Mouse (Mus musculus): ENCODE data around the gene Galm.
"Not testable (repeated sequence)": the region's sequence is repeated elsewhere in the genome, so short reads cannot be mapped to it uniquely, and the experiment has no call there.

Galm gene

DNA sequence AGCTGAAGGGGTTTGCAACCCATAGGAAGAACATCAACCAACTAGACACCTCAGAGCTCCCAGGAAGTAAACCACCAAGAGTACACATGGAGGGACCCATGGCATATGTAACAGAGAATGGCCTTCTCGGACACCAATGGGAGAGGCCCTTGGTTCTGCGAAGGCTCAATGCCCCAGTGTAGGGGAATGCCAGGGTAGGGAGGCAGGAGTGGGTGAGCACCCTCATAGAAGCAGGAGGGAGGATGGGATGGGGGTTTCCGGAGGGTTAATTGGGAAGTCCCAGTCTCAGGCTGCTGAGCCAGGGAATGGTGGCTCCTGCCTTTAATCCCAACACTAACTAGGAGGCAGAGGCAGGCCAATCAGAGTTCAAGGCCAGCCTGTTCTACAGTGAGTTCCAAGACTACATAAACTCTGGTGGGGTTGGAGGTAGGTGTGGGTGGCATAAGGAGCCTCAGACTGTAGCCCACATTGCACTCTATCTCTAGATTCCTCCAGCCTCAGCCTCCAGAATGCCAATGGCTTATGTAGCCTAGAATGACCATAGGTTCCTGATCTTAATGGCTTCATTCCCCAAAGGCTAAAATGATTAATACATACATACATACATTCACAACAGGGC is 72.0 kb downstream of the Galm start:
- in situ Hi-C loops (cut with MboI, MseI) = loop anchor here (25.0 kb wide), 1 partner anchor 1287 kb away; the partner anchor contains the start of genes Cebpzos and Sult6b1

- in situ Hi-C loops (cut with MboI, MseI) = no loop called here
These were observed 78.4 kb downstream of the Galm start for GRCm38 (mm10) chr17:80205657-80206056.

- in situ Hi-C loops (cut with MboI, MseI) = no loop called here
These were observed 79.0 kb downstream of the Galm start for GRCm38 (mm10) chr17:80206301-80206670.

- in situ Hi-C loops (cut with MboI, MseI) = no loop called here
These were observed 79.7 kb downstream of the Galm start, which contains the start of the genes Srsf7 and Ttc39d for GRCm38 (mm10) chr17:80206671-80207581. TSS of gene Srsf7 (minus strand) at chr17:80207307. TSS of gene Ttc39d (plus strand) at chr17:80207460.

DNA sequence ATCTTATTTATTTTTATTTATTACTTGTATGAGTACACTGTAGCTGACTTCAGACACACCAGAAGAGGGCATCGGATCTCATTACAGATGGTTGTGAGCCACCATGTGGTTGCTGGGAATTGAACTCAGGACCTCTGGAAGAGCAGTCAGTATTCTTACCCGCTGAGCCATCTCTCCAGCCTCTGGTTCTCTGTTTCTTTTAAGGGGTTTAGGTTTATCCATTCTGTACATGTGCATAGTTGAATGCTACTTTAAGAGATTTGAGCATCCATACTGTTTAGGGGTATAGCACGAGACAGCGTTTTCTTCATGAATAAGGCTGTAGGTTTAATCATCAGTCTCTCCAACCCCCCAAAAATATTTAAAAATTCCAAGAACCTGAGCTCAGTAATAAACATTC is 86.7 kb downstream of the Galm start:
- in situ Hi-C loops (cut with MboI, MseI) = not testable (repeated sequence)

DNA sequence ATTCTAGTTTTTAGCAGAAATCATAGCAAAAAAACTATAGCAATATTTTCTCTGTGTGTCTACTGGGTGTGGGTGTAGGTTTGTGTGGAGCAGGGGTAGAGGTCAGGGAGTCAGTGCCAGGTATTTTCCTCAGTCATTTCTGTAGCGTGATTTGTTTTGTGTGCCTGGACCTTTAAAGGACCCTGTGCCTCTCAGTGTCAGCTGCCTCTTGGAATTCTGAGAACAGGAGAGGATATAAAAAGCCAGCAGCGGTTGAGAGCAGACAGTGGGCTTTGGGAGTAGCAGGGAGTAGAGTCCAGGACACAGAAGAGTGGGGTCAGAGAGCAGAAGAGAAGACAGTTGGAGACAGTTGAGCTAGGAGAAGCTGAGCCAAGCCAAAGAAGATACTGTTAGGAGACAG is 92.9 kb downstream of the Galm start:
- in situ Hi-C loops (cut with MboI, MseI) = no loop called here

- in situ Hi-C loops (cut with MboI, MseI) = no loop called here
These were observed 93.9 kb downstream of the Galm start for GRCm38 (mm10) chr17:80221202-80221601.

DNA sequence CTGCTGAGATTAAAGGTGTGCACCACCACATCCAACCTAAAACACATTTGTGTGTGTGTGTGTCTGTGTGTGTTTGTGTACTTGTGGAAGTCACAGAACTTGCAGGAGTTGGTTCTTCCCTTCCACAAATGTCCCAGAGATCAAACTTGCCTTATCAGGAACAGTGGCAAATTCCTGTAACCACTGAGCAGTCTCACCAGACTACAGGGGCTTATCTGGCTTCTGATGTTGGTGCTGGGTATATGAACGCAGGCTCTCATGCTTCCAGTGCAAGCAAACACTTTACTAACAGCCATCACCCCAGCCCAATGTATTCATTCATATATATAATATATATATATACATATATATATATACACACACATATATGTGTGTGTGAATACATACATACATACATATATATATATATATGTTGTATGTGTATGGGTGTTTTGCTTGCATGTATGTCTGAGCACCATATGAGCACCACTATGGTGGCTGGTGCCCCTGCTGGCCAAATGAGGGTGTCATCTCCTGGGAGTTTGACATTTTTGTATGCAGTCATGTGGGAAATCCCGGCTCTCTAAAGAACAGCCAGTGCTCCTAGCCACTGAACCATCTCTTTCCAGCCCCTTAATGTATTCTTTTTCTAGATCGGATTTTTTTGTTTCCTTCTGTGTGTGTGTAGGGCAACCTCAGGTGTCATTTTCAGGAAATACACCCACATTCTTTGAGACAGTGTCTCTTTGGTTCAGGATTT is 94.8 kb downstream of the Galm start:
- in situ Hi-C loops (cut with MboI, MseI) = no loop called here

GRCm38 (mm10) chr17:80223829-80224228 is 96.6 kb downstream of the Galm start:
- in situ Hi-C loops (cut with MboI, MseI) = no loop called here

DNA sequence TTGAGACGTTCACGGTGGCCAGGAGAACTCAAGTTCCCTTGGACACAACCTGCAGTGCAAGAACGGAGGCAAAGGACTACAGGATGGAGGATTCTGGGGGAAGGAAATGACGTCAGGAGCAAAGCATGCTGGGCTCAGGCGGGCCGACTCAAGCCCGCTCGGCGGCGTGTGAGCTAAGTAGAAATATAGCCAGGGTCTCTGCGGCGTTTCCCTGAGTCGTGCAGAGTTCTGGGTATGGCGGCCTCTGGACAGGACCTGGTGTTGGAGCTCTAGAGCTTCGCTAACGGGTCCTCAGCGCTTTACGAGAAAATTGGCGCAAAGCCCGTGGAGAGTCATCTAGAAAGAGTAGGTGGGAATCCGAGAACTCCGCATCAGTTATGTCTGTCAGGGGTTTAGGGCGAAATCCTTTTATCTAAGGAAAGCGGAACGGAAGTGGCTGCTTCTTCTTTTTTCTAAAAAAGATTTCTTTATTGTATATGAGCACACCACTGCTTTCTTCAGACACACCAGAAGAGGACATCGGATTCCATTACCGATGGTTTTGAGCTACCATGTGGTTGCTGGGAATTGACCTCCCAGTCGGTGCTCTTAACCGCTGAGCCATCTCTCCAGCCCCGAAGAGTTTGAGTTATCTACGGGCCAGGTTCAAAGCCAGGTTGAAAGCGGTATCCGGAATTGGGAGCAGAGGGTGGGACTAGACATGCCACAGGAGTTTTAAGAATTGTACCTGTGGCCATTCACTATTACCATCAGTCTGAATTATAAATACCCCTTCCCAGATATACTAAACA is 97.2 kb downstream of the Galm start, which contains the start of gene Gemin6:
Gene Gemin6, plus strand, starts transcription at position 116 of the 791 bp plus-strand sequence.
- in situ Hi-C loops (cut with MboI, MseI) = no loop called here

DNA sequence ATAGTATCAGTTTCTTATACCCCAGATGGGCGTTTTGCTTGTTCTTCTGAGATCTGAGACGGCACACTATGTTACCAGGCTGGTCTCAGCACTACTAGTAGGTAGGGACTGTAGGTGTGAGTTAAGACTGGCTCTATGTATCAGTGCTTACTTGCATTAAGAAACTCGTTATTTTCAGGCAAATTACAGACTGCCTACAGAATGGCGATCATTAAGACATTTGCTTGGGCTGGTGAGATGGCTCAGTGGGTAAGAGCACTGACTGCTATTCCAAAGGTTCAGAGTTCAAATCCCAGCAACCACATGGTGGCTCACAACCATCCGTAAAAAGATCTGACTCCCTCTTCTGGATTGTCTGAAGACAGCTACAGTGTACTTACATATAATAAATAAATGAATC is 97.9 kb downstream of the Galm start:
- in situ Hi-C loops (cut with MboI, MseI) = not testable (repeated sequence)

DNA sequence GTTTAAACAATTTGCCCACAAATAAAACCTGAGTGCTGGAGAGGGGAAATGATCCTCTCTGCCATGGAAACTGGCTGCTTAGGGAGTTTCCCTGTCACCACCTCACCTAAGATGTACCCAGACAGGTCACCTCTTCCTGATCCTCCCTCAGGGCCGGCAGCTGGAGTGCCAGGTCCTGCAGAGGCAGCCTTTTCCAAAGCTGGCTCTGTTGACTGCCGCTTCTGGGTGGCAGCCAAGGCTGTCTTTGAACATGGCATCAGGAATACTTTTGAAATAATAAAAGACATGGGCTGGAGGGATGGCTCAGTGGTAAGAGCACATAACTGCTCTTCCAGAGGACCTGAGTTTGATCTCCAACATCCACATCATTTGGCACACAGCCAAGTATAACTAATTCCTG is 102.1 kb downstream of the Galm start:
- in situ Hi-C loops (cut with MboI, MseI) = no loop called here

- in situ Hi-C loops (cut with MboI, MseI) = no loop called here
These were observed 106.6 kb downstream of the Galm start for GRCm38 (mm10) chr17:80233844-80234243.

DNA sequence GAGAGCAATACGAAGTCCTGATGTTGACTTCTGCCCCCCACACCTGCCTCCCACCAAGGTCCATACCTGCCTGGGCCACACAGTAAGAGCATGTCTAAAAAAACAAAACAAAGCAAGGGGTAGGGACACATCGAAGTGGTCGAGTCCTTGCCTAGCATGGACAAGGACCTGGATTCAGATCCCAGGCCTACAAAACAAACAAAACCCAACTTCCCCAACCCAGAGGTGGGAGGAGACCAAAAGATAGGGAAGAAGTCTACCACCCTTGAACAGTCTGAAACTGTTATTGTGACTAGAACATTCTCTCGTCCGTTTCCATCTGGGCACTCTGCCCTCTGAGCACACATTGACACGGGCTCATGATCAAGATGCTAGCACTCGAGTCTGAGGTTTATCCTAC is 107.1 kb downstream of the Galm start:
- in situ Hi-C loops (cut with MboI, MseI) = no loop called here

All from T-helper 2 cell (primary cell).